Mouse (Mus musculus) testis, adult 2 months (tissue): ENCODE measurements around the gene Tshz3.

Source experiments
- CTCF ChIP-seq: fragments of 200-500 bp; IDR thresholded peaks from 2 replicates; pipeline ENCODE4 v1.5.1; 2012; ENCODE audit warnings: low read depth, mild to moderate bottlenecking, inconsistent platforms, low read length, moderate library complexity; ENCODE audit not compliant: control insufficient read depth, insufficient read depth, insufficient replicate concordance
- POLR2A ChIP-seq: fragments of 200-500 bp; IDR thresholded peaks from 2 replicates; pipeline ENCODE4 v1.6.1; 2012; ENCODE audit warnings: low read depth, mild to moderate bottlenecking, inconsistent platforms, low read length, moderate library complexity; ENCODE audit not compliant: control insufficient read depth

GRCm38 (mm10) chr7:36709974-36710373 is 12.1 kb downstream of the Tshz3 start:
- TF ChIP-seq POLR2A = no peak
- no peak for TF ChIP-seq CTCF
